Mouse (Mus musculus) neural tube, embryonic 14.5 days (tissue): ENCODE results near the gene Etfbkmt. TPM values are rescaled to one million over a fixed set of nuclear protein-coding genes. Genes with fewer than 3 reads are reported as not detected.
A peak's percentile ranks its signal among the peaks of the same experiment; 100 is the strongest.
"Not testable (repeated sequence)": the region's sequence is repeated elsewhere in the genome, so short reads cannot be mapped to it uniquely, and the experiment has no call there.

Experiments
- ATAC-seq: fragments of 200-750 bp; cut with Nextera tagmentation; 2 replicates; pipeline ENCODE4 v1.8.0; 2017; ENCODE audit warnings: low read depth, mild to moderate bottlenecking, moderate TSS enrichment, moderate library complexity
- H3K27ac ChIP-seq: fragments of 300-500 bp; sonication (generic); 2 replicates; pipeline ENCODE4 v1.5.1; 2014; ENCODE audit warnings: low read depth, mild to moderate bottlenecking, control low read depth, low read length, moderate library complexity, mixed read lengths
- H3K27me3 ChIP-seq: fragments of 300-500 bp; sonication (generic); 2 replicates; pipeline ENCODE4 v1.6.1; 2014; ENCODE audit warnings: low read length; ENCODE audit not compliant: control insufficient read depth, insufficient read depth
- H3K36me3 ChIP-seq: fragments of 300-500 bp; sonication (generic); 2 replicates; pipeline ENCODE4 v1.6.1; 2014; ENCODE audit warnings: low read length, mixed read lengths; ENCODE audit not compliant: control insufficient read depth, insufficient read depth
- H3K4me1 ChIP-seq: fragments of 300-500 bp; sonication (generic); 2 replicates; pipeline ENCODE4 v1.6.1; 2014; ENCODE audit warnings: low read length; ENCODE audit not compliant: control insufficient read depth, insufficient read depth
- H3K4me2 ChIP-seq: fragments of 300-500 bp; sonication (generic); 2 replicates; pipeline ENCODE4 v1.6.1; 2014; ENCODE audit warnings: mild to moderate bottlenecking, low read depth, low read length, control low read depth
- H3K4me3 ChIP-seq: fragments of 300-500 bp; sonication (generic); 2 replicates; pipeline ENCODE4 v1.5.1; 2014; ENCODE audit warnings: low read depth, low read length, control low read depth, mixed read lengths
- H3K9ac ChIP-seq: fragments of 300-500 bp; sonication (generic); replicated peaks from 2 replicates; pipeline ENCODE4 v1.6.1; 2014; ENCODE audit warnings: low read depth, mild to moderate bottlenecking, control low read depth, low read length, mixed read lengths
- H3K9me3 ChIP-seq: fragments of 300-500 bp; sonication (generic); 2 replicates; pipeline ENCODE4 v1.6.1; 2016; ENCODE audit warnings: low read length; ENCODE audit not compliant: control insufficient read depth
- WGBS: fragments of 180-500 bp; shearing (Covaris S2); extraction: QIAGEN DNeasy Blood & Tissue Kit; methylation state at CpG from one replicate; pipeline ENCODE4 v1.1.7; 2014; 5-methylcytosine and 5-hydroxymethylcytosine counted together
- polyA plus RNA-seq: library from polyadenylated mRNA; unstranded; fragments of >200 nt; fragmentation: Nextera tagmentation; extraction: Ambion mirVana; gene quantifications from 2 replicates; pipeline ENCODE4 v1.2.1, GENCODE M21; 2014

Etfbkmt gene
- polyA plus RNA-seq, 1 experiment from 2014 or later = 6.7 TPM

GRCm38 (mm10) chr6:149188041-149188924, 48.6 kb downstream of the Etfbkmt start, which contains the start of gene Amn1:
Gene Amn1, minus strand, starts transcription at chr6:149188712.
- Histone ChIP-seq H3K9me3 (no peaks in the 10 kb centered on the region), H3K27me3 (no peaks in the 10 kb centered on the region), H3K27ac (peak within 1 kb of the TSS; percentile 93), H3K4me3 (peak within 1 kb of the TSS; percentile 68), H3K4me1 (peaks cover 16% of the 10 kb centered on the region), H3K4me2 (peak within 1 kb of the TSS; percentile 66), H3K36me3 (no peaks in the 10 kb centered on the region), H3K9ac (peak within 1 kb of the TSS; percentile 90)
- ATAC-seq = peak; percentile 99
- WGBS = under 1% methylated on average over 34 of the region's 34 CpGs

GRCm38 (mm10) chr6:149188925-149189257, 49.2 kb downstream of the Etfbkmt start:
- no peaks in the 10 kb centered on the region for H3K9me3 ChIP-seq
- no peak overlapping the region; the same call in 1 of the 2 replicates for H3K9ac ChIP-seq
- H3K4me3 ChIP-seq = peak overlapping the region; percentile 68
- H3K27me3 ChIP-seq = no peaks in the 10 kb centered on the region
- no peaks in the 10 kb centered on the region for H3K36me3 ChIP-seq
- H3K27ac ChIP-seq = peak overlapping the region; percentile 93
- WGBS = 34% methylated on average over 8 of the region's 8 CpGs
- peak; percentile 86 for ATAC-seq
- H3K4me1 ChIP-seq = peaks cover 16% of the 10 kb centered on the region
- H3K4me2 ChIP-seq = peak overlapping the region; percentile 66

- no peaks in the 10 kb centered on the region for H3K9me3 ChIP-seq
- H3K4me1 ChIP-seq = peaks cover 16% of the 10 kb centered on the region
- ATAC-seq = no peak; the same call in 1 of the 2 replicates
- H3K9ac ChIP-seq = no peak overlapping the region; the same call in 1 of the 2 replicates
- H3K4me3 ChIP-seq = no peak overlapping the region
- H3K27ac ChIP-seq = no peak overlapping the region; the same call in 1 of the 2 replicates
- H3K36me3 ChIP-seq = no peaks in the 10 kb centered on the region
- no peaks in the 10 kb centered on the region for H3K27me3 ChIP-seq
- WGBS = 96% methylated on average over 16 of the region's 16 CpGs
- peak overlapping the region; percentile 66; the same call in 1 of the 2 replicates for H3K4me2 ChIP-seq
These were observed 49.8 kb downstream of the Etfbkmt start for GRCm38 (mm10) chr6:149189340-149189922.

- H3K36me3 ChIP-seq, H3K9me3 ChIP-seq, H3K4me1 ChIP-seq, H3K27me3 ChIP-seq, H3K4me3 ChIP-seq, ATAC-seq, H3K27ac ChIP-seq, H3K4me2 ChIP-seq, H3K9ac ChIP-seq: not testable (repeated sequence)
- 83% methylated on average over 5 of the region's 5 CpGs for WGBS
These were observed 52.3 kb downstream of the Etfbkmt start for GRCm38 (mm10) chr6:149191951-149192350.

- no peak overlapping the region for H3K27ac ChIP-seq
- H3K36me3 ChIP-seq = no peaks in the 10 kb centered on the region
- no peak overlapping the region for H3K4me3 ChIP-seq
- WGBS = 83% methylated on average over 5 of the region's 5 CpGs
- no peaks in the 10 kb centered on the region for H3K9me3 ChIP-seq
- ATAC-seq = no peak
- no peaks in the 10 kb centered on the region for H3K4me1 ChIP-seq
- no peak overlapping the region for H3K9ac ChIP-seq
- no peak overlapping the region for H3K4me2 ChIP-seq
- no peaks in the 10 kb centered on the region for H3K27me3 ChIP-seq
These were observed 53.7 kb downstream of the Etfbkmt start for GRCm38 (mm10) chr6:149193276-149193905.

- ATAC-seq = no peak
- Histone ChIP-seq H3K27me3 (no peaks in the 10 kb centered on the region), H3K9ac (no peak overlapping the region), H3K4me3 (no peak overlapping the region), H3K36me3 (no peaks in the 10 kb centered on the region), H3K4me2 (no peak overlapping the region), H3K9me3 (no peaks in the 10 kb centered on the region), H3K27ac (no peak overlapping the region), H3K4me1 (no peaks in the 10 kb centered on the region)
- WGBS = 85% methylated on average over 3 of the region's 3 CpGs
These were observed 57.5 kb downstream of the Etfbkmt start for GRCm38 (mm10) chr6:149197116-149197515.

GRCm38 (mm10) chr6:149198572-149198971, 58.9 kb downstream of the Etfbkmt start:
- no peaks in the 10 kb centered on the region for H3K27me3 ChIP-seq
- H3K36me3 ChIP-seq = no peaks in the 10 kb centered on the region
- no peak overlapping the region for H3K27ac ChIP-seq
- ATAC-seq = no peak
- no peaks in the 10 kb centered on the region for H3K4me1 ChIP-seq
- no peak overlapping the region for H3K4me2 ChIP-seq
- H3K9me3 ChIP-seq = no peaks in the 10 kb centered on the region
- no peak overlapping the region for H3K9ac ChIP-seq
- H3K4me3 ChIP-seq = no peak overlapping the region
